Mouse (Mus musculus) bone marrow, adult 2 months (tissue): ENCODE results near the gene Tenm4.

ENCODE experiments used
- CTCF ChIP-seq: fragments of 200-500 bp; IDR thresholded peaks from 2 replicates; pipeline ENCODE4 v1.5.1; 2011; ENCODE audit warnings: low read length, control low read depth; ENCODE audit not compliant: control insufficient read depth, insufficient read depth
- POLR2A ChIP-seq: fragments of 200-500 bp; IDR thresholded peaks from 2 replicates; pipeline ENCODE4 v1.6.1; 2011; ENCODE audit warnings: low read depth, mild to moderate bottlenecking, control low read depth, low read length, borderline replicate concordance; ENCODE audit not compliant: control insufficient read depth

DNA sequence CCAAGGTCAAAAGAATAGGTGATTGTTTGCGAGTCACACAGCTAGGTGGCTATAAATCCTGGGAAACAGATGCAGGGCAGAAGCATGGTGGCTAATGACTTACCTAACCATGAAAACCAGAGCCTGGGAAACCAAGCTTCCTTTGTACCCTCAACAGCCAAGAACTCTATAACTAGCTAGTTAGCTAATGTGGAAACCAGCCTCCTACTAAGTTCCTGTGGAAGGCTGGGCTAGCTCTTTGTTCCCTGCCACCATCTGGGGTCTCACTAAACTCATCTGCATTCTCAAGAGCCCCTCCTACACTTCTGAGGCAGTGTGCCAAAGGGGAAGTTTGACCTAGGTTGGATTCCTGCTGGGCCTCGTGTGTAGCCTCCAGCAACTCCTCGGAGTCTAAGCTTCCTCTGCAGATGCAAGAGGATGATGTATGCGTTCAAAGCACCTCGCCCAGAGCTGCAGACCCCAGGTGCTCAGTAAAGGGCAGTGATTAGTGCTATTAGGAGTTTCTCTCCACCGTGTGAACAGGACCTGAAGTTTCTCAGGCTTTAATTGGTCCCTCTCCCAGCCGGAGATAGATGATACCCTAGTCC, 719.1 kb downstream of the Tenm4 start:
- TF ChIP-seq POLR2A, result no peak
- TF ChIP-seq CTCF, result no peak
